Mouse (Mus musculus): Measurements from ENCODE around the gene Cox5a. TPM values are rescaled to one million over a fixed set of nuclear protein-coding genes. Genes with fewer than 3 reads are reported as not detected.

Gene Cox5a
- total and polyA plus RNA-seq, 3 experiments = 179 to 255 (median 229) TPM

GRCm38 (mm10) chr9:57547287-57547686 lies 26.2 kb downstream of the Cox5a start:
- H3K4me2 ChIP-seq (ENCODE audit: insufficient read depth, low read depth, poor library complexity, severe bottlenecking) = no peak overlapping the region
- H3K79me2 ChIP-seq (replicated peaks; ENCODE audit: control insufficient read depth, extremely low read depth, insufficient read depth, poor library complexity, severe bottlenecking) = no peaks in the 10 kb centered on the region
- no peaks in the 10 kb centered on the region for H3K9me3 ChIP-seq (replicated peaks; ENCODE audit: low read length)
- no peak overlapping the region for H3K4me3 ChIP-seq (replicated peaks in 1 of 3; ENCODE audit: low read depth in 2 of 3, low read length in 2 of 3, poor library complexity in 1 of 3)
- peaks cover 0 to 11% of the 10 kb centered on the region in 2 experiments; a peak in 3 of 4 replicates for H3K4me1 ChIP-seq (ENCODE audit: control insufficient read depth in 1 of 2, insufficient read depth in 2 of 2)
- peaks cover 70 to 86% of the 10 kb centered on the region in 2 experiments for H3K36me3 ChIP-seq (replicated peaks in 1 of 2; ENCODE audit: control insufficient read depth in 1 of 2, insufficient read depth in 1 of 2, low read length in 1 of 2)
- dilution Hi-C loops (cut with MboI; ENCODE audit: extremely low pct_ligation_motif_present, extremely low pct_unique_long_range_greater_than_20kb, low sequenced_read_pairs) = no loop called here
- in situ Hi-C loops (cut with MboI; ENCODE audit: low pct_ligation_motif_present, low pct_unique_long_range_greater_than_20kb, low sequenced_read_pairs) = no loop called here
- no peak for DNase-seq (ENCODE audit: extremely low read depth)
- no peak for TF ChIP-seq MEF2A (IDR thresholded peaks at IDR 0.05; ENCODE audit: borderline replicate concordance, low read depth, low read length)
- no peak for TF ChIP-seq HCFC1 (IDR thresholded peaks at IDR 0.05; ENCODE audit: low read depth, low read length)
- no peak for TF ChIP-seq POLR2A (IDR thresholded peaks at IDR 0.05; ENCODE audit: low read depth, low read length)
- no peak for TF ChIP-seq SIN3A (IDR thresholded peaks at IDR 0.05; ENCODE audit: low read length)
- no peak for TF ChIP-seq MAZ (IDR thresholded peaks at IDR 0.05; ENCODE audit: low read depth, low read length)
- no peak for TF ChIP-seq BHLHE40 (IDR thresholded peaks at IDR 0.05; ENCODE audit: low read depth, low read length)
- TF ChIP-seq ETS1 (conservative IDR thresholded peaks at IDR 0.05; ENCODE audit: low read depth, low read length) = no peak
- no peak for TF ChIP-seq CHD2 (IDR thresholded peaks at IDR 0.05; ENCODE audit: low read length)
- no peak for TF ChIP-seq USF1 (IDR thresholded peaks at IDR 0.05; ENCODE audit: low read depth, low read length)
- TF ChIP-seq TCF12 (IDR thresholded peaks at IDR 0.05; ENCODE audit: low read depth, low read length) = no peak
- no peak for TF ChIP-seq USF2 (conservative IDR thresholded peaks at IDR 0.05; ENCODE audit: low read depth, low read length)
- no peak for TF ChIP-seq ZKSCAN1 (IDR thresholded peaks at IDR 0.05; ENCODE audit: borderline replicate concordance, low read depth, low read length)
- TF ChIP-seq TBP (conservative IDR thresholded peaks at IDR 0.05; ENCODE audit: low read depth, low read length) = no peak
- TF ChIP-seq UBTF (IDR thresholded peaks at IDR 0.05; ENCODE audit: low read depth, low read length) = no peak
- no peak for TF ChIP-seq NELFE (IDR thresholded peaks at IDR 0.05; ENCODE audit: low read depth, low read length)
- TF ChIP-seq E2F4 (IDR thresholded peaks at IDR 0.05; ENCODE audit: insufficient replicate concordance, low read depth, low read length) = no peak
- no peak overlapping the region for H3K9ac ChIP-seq (ENCODE audit: insufficient read depth, low read depth)
- no peak overlapping the region for H3K27ac ChIP-seq (ENCODE audit: insufficient read depth, low read depth)
- no peaks in the 10 kb centered on the region for H3K27me3 ChIP-seq (replicated peaks)

- peaks cover 65 to 81% of the 10 kb centered on the region in 2 experiments for H3K36me3 ChIP-seq (replicated peaks in 1 of 2; ENCODE audit: control insufficient read depth in 1 of 2, insufficient read depth in 1 of 2, low read length in 1 of 2)
- no peak overlapping the region for H3K4me3 ChIP-seq (replicated peaks in 1 of 3; ENCODE audit: low read depth in 2 of 3, low read length in 2 of 3, poor library complexity in 1 of 3)
- no peaks in the 10 kb centered on the region for H3K27me3 ChIP-seq (replicated peaks)
- dilution Hi-C loops (cut with MboI; ENCODE audit: extremely low pct_ligation_motif_present, extremely low pct_unique_long_range_greater_than_20kb, low sequenced_read_pairs) = no loop called here
- H3K9me3 ChIP-seq (replicated peaks; ENCODE audit: low read length) = no peaks in the 10 kb centered on the region
- no peak for TF ChIP-seq ZMIZ1 (IDR thresholded peaks at IDR 0.05; ENCODE audit: low read depth, low read length)
- TF ChIP-seq USF2 (conservative IDR thresholded peaks at IDR 0.05; ENCODE audit: low read depth, low read length) = no peak
- no peak for TF ChIP-seq E2F4 (IDR thresholded peaks at IDR 0.05; ENCODE audit: insufficient replicate concordance, low read depth, low read length)
- no peak for TF ChIP-seq SMC3 (IDR thresholded peaks at IDR 0.05; ENCODE audit: low read depth, low read length)
- no peak for TF ChIP-seq JUND (conservative IDR thresholded peaks at IDR 0.05; ENCODE audit: low read depth, low read length)
- no peak for TF ChIP-seq CTCF (conservative IDR thresholded peaks at IDR 0.05 in 1 of 2, IDR thresholded peaks at IDR 0.05 in 1 of 2; ENCODE audit: low read depth in 2 of 2, low read length in 2 of 2)
- no peak for TF ChIP-seq JUN (IDR thresholded peaks at IDR 0.05; ENCODE audit: insufficient read depth, low read depth, low read length)
- no peak for TF ChIP-seq RCOR1 (conservative IDR thresholded peaks at IDR 0.05; ENCODE audit: low read depth, low read length)
- TF ChIP-seq UBTF (IDR thresholded peaks at IDR 0.05; ENCODE audit: low read depth, low read length) = no peak
- no peak for TF ChIP-seq GABPA (IDR thresholded peaks at IDR 0.05; ENCODE audit: insufficient replicate concordance, low read depth, low read length)
- H3K27ac ChIP-seq (ENCODE audit: insufficient read depth, low read depth) = no peak overlapping the region
- DNase-seq (ENCODE audit: extremely low read depth) = no peak
- in situ Hi-C loops (cut with MboI; ENCODE audit: low pct_ligation_motif_present, low pct_unique_long_range_greater_than_20kb, low sequenced_read_pairs) = no loop called here
- no peak overlapping the region for H3K4me2 ChIP-seq (ENCODE audit: insufficient read depth, low read depth, poor library complexity, severe bottlenecking)
- no peak overlapping the region for H3K9ac ChIP-seq (ENCODE audit: insufficient read depth, low read depth)
- H3K4me1 ChIP-seq (ENCODE audit: control insufficient read depth in 1 of 2, insufficient read depth in 2 of 2) = peaks cover 0 to 14% of the 10 kb centered on the region in 2 experiments; a peak in 3 of 4 replicates
- no peaks in the 10 kb centered on the region for H3K79me2 ChIP-seq (replicated peaks; ENCODE audit: control insufficient read depth, extremely low read depth, insufficient read depth, poor library complexity, severe bottlenecking)
These were observed 26.8 kb downstream of the Cox5a start for GRCm38 (mm10) chr9:57547869-57548268.
